8 mouse cellular contexts compared by ENCODE assay signal in genomic region chr11:44741042-44741491, GRCm38 (mm10).
DNase-seq lines count a peak whose midpoint lies in the region; ATAC-seq and TF ChIP-seq lines count a peak whose summit lies in the region.

No protein-coding gene starts in this region.

- H3K4me3 ChIP-seq in forebrain, embryonic 10.5 days = peak overlapping the region; percentile 12; the same call in 1 of the 2 replicates
- H3K4me3 ChIP-seq in forebrain, embryonic 16.5 days (replicated peaks; ENCODE audit: low read length) = no peak overlapping the region
- no peak overlapping the region for H3K4me3 ChIP-seq in lung, postnatal 0 days (ENCODE audit: low read depth, low read length)
- H3K4me3 ChIP-seq in limb, embryonic 15.5 days = no peak overlapping the region

- H3K4me2 ChIP-seq in forebrain, embryonic 16.5 days (ENCODE audit: low read length) = no peak overlapping the region
- H3K4me2 ChIP-seq in lung, postnatal 0 days (replicated peaks; ENCODE audit: low read depth, low read length) = peak overlapping the region; percentile 27; the same call in 1 of the 2 replicates
- H3K4me2 ChIP-seq in limb, embryonic 15.5 days = no peak overlapping the region

- DNase-seq in forebrain, embryonic 10.5 days (ENCODE audit: extremely low spot score, low spot score) = no peak
- no peak for DNase-seq in lung, postnatal 0 days (ENCODE audit: low spot score)
- no peak for DNase-seq in lung, postnatal 36 days
- DNase-seq in frontal cortex, postnatal 36 days (ENCODE audit: low spot score in 2 of 2) = no peak
- no peak for DNase-seq in left cerebral cortex, postnatal 10 days (ENCODE audit: extremely low spot score in 1 of 2, low spot score in 2 of 2)
- DNase-seq in adrenal gland, adult 2 months = no peak

- peaks cover 42% of the 10 kb centered on the region for H3K27me3 ChIP-seq in forebrain, embryonic 10.5 days (ENCODE audit: poor library complexity, severe bottlenecking)
- H3K27me3 ChIP-seq in forebrain, embryonic 16.5 days (replicated peaks; ENCODE audit: control insufficient read depth, insufficient read depth, low read length) = peaks cover 15% of the 10 kb centered on the region
- H3K27me3 ChIP-seq in lung, postnatal 0 days (replicated peaks; ENCODE audit: insufficient read depth, low read length) = no peaks in the 10 kb centered on the region
- H3K27me3 ChIP-seq in limb, embryonic 15.5 days = no peaks in the 10 kb centered on the region

- H3K9ac ChIP-seq in forebrain, embryonic 16.5 days (replicated peaks; ENCODE audit: low read depth, low read length) = no peak overlapping the region
- H3K9ac ChIP-seq in lung, postnatal 0 days (replicated peaks; ENCODE audit: low read depth) = no peak overlapping the region
- H3K9ac ChIP-seq in limb, embryonic 15.5 days = no peak overlapping the region

- H3K4me1 ChIP-seq in forebrain, embryonic 10.5 days = peaks cover 39% of the 10 kb centered on the region
- peaks cover 17% of the 10 kb centered on the region for H3K4me1 ChIP-seq in forebrain, embryonic 16.5 days (replicated peaks; ENCODE audit: control insufficient read depth, insufficient read depth, low read length)
- H3K4me1 ChIP-seq in lung, postnatal 0 days (ENCODE audit: insufficient read depth, low read depth, low read length) = no peaks in the 10 kb centered on the region; the same call in 1 of the 2 replicates
- peaks cover 15% of the 10 kb centered on the region for H3K4me1 ChIP-seq in limb, embryonic 15.5 days

- no peak for TF ChIP-seq EP300 in lung, postnatal 0 days (IDR thresholded peaks at IDR 0.05)

- 40% methylated on average over 20 of the region's 20 CpGs for WGBS in forebrain, embryonic 10.5 days
- 26% methylated on average over 20 of the region's 20 CpGs for WGBS in forebrain, embryonic 16.5 days
- WGBS in lung, postnatal 0 days = 34% methylated on average over 20 of the region's 20 CpGs
- 66% methylated on average over 20 of the region's 20 CpGs for WGBS in limb, embryonic 15.5 days

- H3K27ac ChIP-seq in forebrain, embryonic 10.5 days = 0 out of 2 replicates have a peak overlapping the region, but pooled peaks have one; percentile 20
- H3K27ac ChIP-seq in forebrain, embryonic 16.5 days (ENCODE audit: low read length) = no peak overlapping the region
- no peak overlapping the region for H3K27ac ChIP-seq in lung, postnatal 0 days (ENCODE audit: low read length)
- peak overlapping the region; percentile 22; the same call in 1 of the 2 replicates for H3K27ac ChIP-seq in limb, embryonic 15.5 days

- ATAC-seq in forebrain, embryonic 16.5 days = no peak
- ATAC-seq in lung, postnatal 0 days = no peak
- ATAC-seq in limb, embryonic 15.5 days (ENCODE audit: insufficient number of reproducible peaks, low FRiP score, low TSS enrichment, low read depth) = no peak

- H3K9me3 ChIP-seq in forebrain, embryonic 10.5 days = no peaks in the 10 kb centered on the region
- H3K9me3 ChIP-seq in forebrain, embryonic 16.5 days (ENCODE audit: control insufficient read depth, low read length) = no peaks in the 10 kb centered on the region
- H3K9me3 ChIP-seq in lung, postnatal 0 days (ENCODE audit: low read length) = no peaks in the 10 kb centered on the region
- H3K9me3 ChIP-seq in limb, embryonic 15.5 days = no peaks in the 10 kb centered on the region

- no peaks in the 10 kb centered on the region for H3K36me3 ChIP-seq in forebrain, embryonic 10.5 days (replicated peaks)
- no peaks in the 10 kb centered on the region for H3K36me3 ChIP-seq in forebrain, embryonic 16.5 days (ENCODE audit: control insufficient read depth, insufficient read depth)
- H3K36me3 ChIP-seq in lung, postnatal 0 days (ENCODE audit: insufficient read depth, low read length) = no peaks in the 10 kb centered on the region
- H3K36me3 ChIP-seq in limb, embryonic 15.5 days = no peaks in the 10 kb centered on the region

- intact Hi-C loops in left cerebral cortex, postnatal 10 days (cut with DNase I) = no loop called here

- no peak for TF ChIP-seq CTCF in lung, postnatal 0 days (IDR thresholded peaks at IDR 0.05)

Comparison
In these comparisons a context has a peak if more than half of its experiments do, and no peak if none do; other contexts are left out.
1. H3K27ac ChIP-seq: peak in forebrain, embryonic 10.5 days (single experiment) and limb, embryonic 15.5 days (single experiment); none in forebrain, embryonic 16.5 days (single experiment) and lung, postnatal 0 days (single experiment).